Mouse (Mus musculus): Measurements from ENCODE around the gene Ptpn6.

Gene Ptpn6

GRCm38 (mm10) chr6:124738511-124739023 lies at the start of gene Ptpn6:
TSS of gene Ptpn6 (minus strand) at chr6:124738714.
- no peak for TF ChIP-seq GATA4 (IDR thresholded peaks at IDR 0.05; ENCODE audit: insufficient replicate concordance, low read length)

- no peak for TF ChIP-seq GATA4 (IDR thresholded peaks at IDR 0.05; ENCODE audit: insufficient replicate concordance, low read length)
Measured at GRCm38 (mm10) chr6:124787722-124788121, 49.2 kb upstream of the Ptpn6 start.

GRCm38 (mm10) chr6:124786756-124787420 lies 48.4 kb upstream of the Ptpn6 start:
- no peak for TF ChIP-seq GATA4 (IDR thresholded peaks at IDR 0.05; ENCODE audit: insufficient replicate concordance, low read length)

GRCm38 (mm10) chr6:124782436-124782835 lies 43.9 kb upstream of the Ptpn6 start:
- no peak for TF ChIP-seq GATA4 (IDR thresholded peaks at IDR 0.05; ENCODE audit: insufficient replicate concordance, low read length)

- TF ChIP-seq GATA4 (IDR thresholded peaks at IDR 0.05; ENCODE audit: insufficient replicate concordance, low read length), result no peak
Measured at GRCm38 (mm10) chr6:124780917-124781316, 42.4 kb upstream of the Ptpn6 start.

- no peak for TF ChIP-seq GATA4 (IDR thresholded peaks at IDR 0.05; ENCODE audit: insufficient replicate concordance, low read length)
Measured at GRCm38 (mm10) chr6:124779984-124780416, 41.5 kb upstream of the Ptpn6 start.

GRCm38 (mm10) chr6:124779222-124779983 lies 40.9 kb upstream of the Ptpn6 start, which contains the start of gene Lrrc23:
TSS of gene Lrrc23 (minus strand) at chr6:124779727.
- no peak for TF ChIP-seq GATA4 (IDR thresholded peaks at IDR 0.05; ENCODE audit: insufficient replicate concordance, low read length)

GRCm38 (mm10) chr6:124770511-124770910 lies 32.0 kb upstream of the Ptpn6 start:
- no peak for TF ChIP-seq GATA4 (IDR thresholded peaks at IDR 0.05; ENCODE audit: insufficient replicate concordance, low read length)

GRCm38 (mm10) chr6:124770013-124770412 lies 31.5 kb upstream of the Ptpn6 start:
- TF ChIP-seq GATA4 (IDR thresholded peaks at IDR 0.05; ENCODE audit: insufficient replicate concordance, low read length), result no peak

GRCm38 (mm10) chr6:124769101-124769765 lies 30.7 kb upstream of the Ptpn6 start, which contains the start of gene Eno2:
TSS of gene Eno2 (minus strand) at chr6:124769673.
- no peak for TF ChIP-seq GATA4 (IDR thresholded peaks at IDR 0.05; ENCODE audit: insufficient replicate concordance, low read length)

GRCm38 (mm10) chr6:124768704-124769044 lies 30.2 kb upstream of the Ptpn6 start:
- no peak for TF ChIP-seq GATA4 (IDR thresholded peaks at IDR 0.05; ENCODE audit: insufficient replicate concordance, low read length)

- no peak for TF ChIP-seq GATA4 (IDR thresholded peaks at IDR 0.05; ENCODE audit: insufficient replicate concordance, low read length)
Measured at GRCm38 (mm10) chr6:124767920-124768703, 29.6 kb upstream of the Ptpn6 start.

GRCm38 (mm10) chr6:124767536-124767919 lies 29.0 kb upstream of the Ptpn6 start:
- TF ChIP-seq GATA4 (IDR thresholded peaks at IDR 0.05; ENCODE audit: insufficient replicate concordance, low read length), result no peak

GRCm38 (mm10) chr6:124765951-124766350 lies 27.4 kb upstream of the Ptpn6 start:
- TF ChIP-seq GATA4 (IDR thresholded peaks at IDR 0.05; ENCODE audit: insufficient replicate concordance, low read length), result no peak

GRCm38 (mm10) chr6:124759259-124759658 lies 20.7 kb upstream of the Ptpn6 start:
- no peak for TF ChIP-seq GATA4 (IDR thresholded peaks at IDR 0.05; ENCODE audit: insufficient replicate concordance, low read length)
